11 mouse cellular contexts compared by ENCODE assay signal in genomic region chr13:51638958-51639357, GRCm38 (mm10). TPM values are rescaled to one million over a fixed set of nuclear protein-coding genes. Genes with fewer than 3 reads are reported as not detected.
DNase-seq lines count a peak whose midpoint lies in the region; ATAC-seq and TF ChIP-seq lines count a peak whose summit lies in the region.
"Had no signal": no experiment of that assay in that cellular context is flagged by ENCODE, and none has a peak within 500 bp of the region (broad histone marks: within the 10 kb centered on the region; RNA-seq: fewer than 3 reads in every experiment).

No protein-coding gene starts in this region.

- TF ChIP-seq RAD21 in MEL (IDR thresholded peaks at IDR 0.05; ENCODE audit: low read depth, low read length) = 0 out of 2 replicates have a peak, but pooled peaks have one; percentile 8

- no peak overlapping the region for H3K9ac ChIP-seq in MEL (ENCODE audit: control insufficient read depth, low read depth, low read length, poor library complexity, severe bottlenecking)
- H3K9ac ChIP-seq: heart, embryonic 12.5 days; liver, embryonic 15.5 days had no signal

- no peak for TF ChIP-seq POLR2A in MEL (IDR thresholded peaks at IDR 0.05; ENCODE audit: control insufficient read depth in 1 of 2, insufficient read depth in 1 of 2, low read depth in 1 of 2, low read length in 2 of 2, poor library complexity in 1 of 2)

- peaks cover 2 to 3% of the 10 kb centered on the region in 2 experiments for H3K4me1 ChIP-seq in MEL (ENCODE audit: control insufficient read depth in 1 of 2, insufficient read depth in 2 of 2, low read length in 2 of 2)
- H3K4me1 ChIP-seq in embryonic facial prominence, embryonic 10.5 days = peaks cover 10% of the 10 kb centered on the region
- H3K4me1 ChIP-seq: heart, embryonic 12.5 days had no signal

- no peaks in the 10 kb centered on the region for H3K9me3 ChIP-seq in MEL (replicated peaks; ENCODE audit: insufficient read depth, low read length)
- H3K9me3 ChIP-seq in embryonic facial prominence, embryonic 10.5 days = no peaks in the 10 kb centered on the region
- H3K9me3 ChIP-seq: heart, embryonic 12.5 days; liver, embryonic 15.5 days had no signal

- DNase-seq in layer of hippocampus, adult 2 months (ENCODE audit: low spot score in 2 of 2) = no peak
- DNase-seq in layer of hippocampus, postnatal 10 days (ENCODE audit: low spot score in 2 of 2) = no peak
- DNase-seq in A20 (ENCODE audit: low read depth, low spot score) = peak; percentile 61
- peak; percentile 58 for DNase-seq in MEL (ENCODE audit: low read depth, low spot score)
- no peak for DNase-seq in embryonic facial prominence, embryonic 10.5 days (ENCODE audit: low spot score)
- no peak for DNase-seq in layer of hippocampus, adult 18-20 months (ENCODE audit: low spot score in 2 of 2)
- DNase-seq: adrenal gland, adult 2 months; gastrocnemius, adult 2 months had no signal

- H3K4me3 ChIP-seq in layer of hippocampus, adult 2 months = no peak overlapping the region
- H3K4me3 ChIP-seq in MEL (ENCODE audit: control insufficient read depth in 1 of 2, insufficient read depth in 1 of 2, low read depth in 2 of 2, low read length in 2 of 2) = no peak overlapping the region
- no peak overlapping the region for H3K4me3 ChIP-seq in embryonic facial prominence, embryonic 10.5 days
- H3K4me3 ChIP-seq: gastrocnemius, adult 2 months; heart, embryonic 12.5 days; liver, embryonic 15.5 days had no signal

- H3K79me2 ChIP-seq in MEL (ENCODE audit: control insufficient read depth, insufficient read depth, low read length, poor library complexity) = no peaks in the 10 kb centered on the region

- no peak overlapping the region for H3K27ac ChIP-seq in layer of hippocampus, adult 2 months
- H3K27ac ChIP-seq in MEL (ENCODE audit: control insufficient read depth, low read depth, low read length) = no peak overlapping the region
- no peak overlapping the region for H3K27ac ChIP-seq in embryonic facial prominence, embryonic 10.5 days (replicated peaks)
- H3K27ac ChIP-seq: gastrocnemius, adult 2 months; liver, embryonic 15.5 days had no signal

- no peak for TF ChIP-seq EP300 in MEL (IDR thresholded peaks at IDR 0.05; ENCODE audit: low read depth in 1 of 2, low read length in 2 of 2)

- peaks cover 0 to 9% of the 10 kb centered on the region in 2 experiments; a peak in 2 of 4 replicates for H3K36me3 ChIP-seq in MEL (ENCODE audit: control insufficient read depth in 1 of 2, insufficient read depth in 2 of 2, low read length in 2 of 2)
- H3K36me3 ChIP-seq in embryonic facial prominence, embryonic 10.5 days (replicated peaks) = no peaks in the 10 kb centered on the region
- H3K36me3 ChIP-seq: heart, embryonic 12.5 days; liver, embryonic 15.5 days had no signal

- WGBS in embryonic facial prominence, embryonic 10.5 days = 91% methylated on average over 4 of the region's 4 CpGs

- H3K27me3 ChIP-seq in MEL (ENCODE audit: control insufficient read depth in 1 of 2, insufficient read depth in 2 of 2, low read length in 2 of 2) = no peaks in the 10 kb centered on the region
- H3K27me3 ChIP-seq in embryonic facial prominence, embryonic 10.5 days (replicated peaks; ENCODE audit: low read depth, poor library complexity, severe bottlenecking) = no peaks in the 10 kb centered on the region
- H3K27me3 ChIP-seq: heart, embryonic 12.5 days; liver, embryonic 15.5 days had no signal

- peak; percentile 69 for ATAC-seq in megakaryocyte, adult 5-6 weeks (ENCODE audit: poor library complexity, severe bottlenecking)

- TF ChIP-seq CTCF in layer of hippocampus, adult 2 months (conservative IDR thresholded peaks at IDR 0.05) = peak; percentile 31
- TF ChIP-seq CTCF in MEL (IDR thresholded peaks at IDR 0.05 in 2 of 3, conservative IDR thresholded peaks at IDR 0.05 in 1 of 3; ENCODE audit: control insufficient read depth in 1 of 3, insufficient read depth in 1 of 3, low read depth in 2 of 3, low read length in 3 of 3, poor library complexity in 1 of 3, severe bottlenecking in 1 of 3) = peak in 2 of 3 experiments; percentile 33 to 49; a peak in 3 of 6 replicates

TF ChIP-seq in MEL, 35 proteins besides CTCF, POLR2A, EP300 and RAD21:
- TF ChIP-seq MEF2A (IDR thresholded peaks at IDR 0.05; ENCODE audit: extremely low read depth, insufficient replicate concordance, low read depth, low read length, poor library complexity, severe bottlenecking) = no peak
- no peak for TF ChIP-seq CHD1 (IDR thresholded peaks at IDR 0.05; ENCODE audit: low read depth, low read length)
- TF ChIP-seq MYB (IDR thresholded peaks at IDR 0.05; ENCODE audit: low read depth, low read length) = no peak
- TF ChIP-seq CHD2 (IDR thresholded peaks at IDR 0.05; ENCODE audit: low read length) = no peak
- TF ChIP-seq TCF12 (IDR thresholded peaks at IDR 0.05; ENCODE audit: low read depth, low read length) = no peak

RNA-seq across cellular contexts. Expression of gene Cks2, which starts 6.1 kb away (rescaled TPM):
- 1 to 10 TPM; 1.9 to 2.8 TPM for total RNA-seq in layer of hippocampus, adult 2 months (2021)
- 1 to 10 TPM; 6.4 to 7.7 TPM for total RNA-seq in layer of hippocampus, postnatal 10 days (2021)
- total RNA-seq in MEL (2012; rRNA removed) = 297 and 388 TPM in 2 replicates
- 100 to 1,000 TPM; 243 to 846 TPM for polyA plus RNA-seq in MEL (2012; ENCODE audit: insufficient read depth in 1 of 2, insufficient read length in 2 of 2, low read depth in 1 of 2, low replicate concordance in 2 of 2, missing spikeins in 1 of 2)
- 282 and 302 TPM in 2 replicates for total RNA-seq in megakaryocyte, adult 5-6 weeks (2015)
- total RNA-seq in megakaryocyte, adult 5-6 weeks (2017) = 143 and 170 TPM in 2 replicates
- 384 and 402 TPM in 2 replicates for polyA plus RNA-seq in embryonic facial prominence, embryonic 10.5 days (2016; fragmentation: Nextera tagmentation; extraction: Ambion mirVana)
- 1 to 10 TPM; 2.1 to 2.2 TPM for total RNA-seq in layer of hippocampus, adult 18-20 months (2021)
- total RNA-seq: gastrocnemius, adult 2 months had no signal

RNA-seq across cellular contexts. Expression of gene Secisbp2, which starts 12.5 kb away (rescaled TPM):
- total RNA-seq in layer of hippocampus, adult 2 months (2021) = 10 to 100 TPM; 22.5 to 22.9 TPM
- 10 to 100 TPM; 16.8 to 18.0 TPM for total RNA-seq in layer of hippocampus, postnatal 10 days (2021)
- 23.4 and 26.0 TPM in 2 replicates for total RNA-seq in MEL (2012; rRNA removed)
- 10 to 100 TPM; 28.5 to 76.4 TPM for polyA plus RNA-seq in MEL (2012; ENCODE audit: insufficient read depth in 1 of 2, insufficient read length in 2 of 2, low read depth in 1 of 2, low replicate concordance in 2 of 2, missing spikeins in 1 of 2)
- 14.0 and 16.1 TPM in 2 replicates for total RNA-seq in megakaryocyte, adult 5-6 weeks (2015)
- 18.2 and 21.9 TPM in 2 replicates for total RNA-seq in megakaryocyte, adult 5-6 weeks (2017)
- 25.2 and 25.9 TPM in 2 replicates for polyA plus RNA-seq in embryonic facial prominence, embryonic 10.5 days (2016; fragmentation: Nextera tagmentation; extraction: Ambion mirVana)
- total RNA-seq in layer of hippocampus, adult 18-20 months (2021) = 10 to 100 TPM; 17.5 to 18.2 TPM

Comparison
In these comparisons a context has a peak if more than half of its experiments do, and no peak if none do; other contexts are left out.
1. DNase-seq: peak in A20 (single experiment) and MEL (single experiment); none in layer of hippocampus, adult 2 months (0 of 2), layer of hippocampus, postnatal 10 days (0 of 2), embryonic facial prominence, embryonic 10.5 days (single experiment) and layer of hippocampus, adult 18-20 months (0 of 2).
2. RNA of gene Cks2, which starts 6.1 kb away (total RNA-seq): 297 to 388 TPM in MEL and 143 to 302 TPM in megakaryocyte, adult 5-6 weeks; 6.4 to 7.7 TPM in layer of hippocampus, postnatal 10 days, 1.9 to 2.8 TPM in layer of hippocampus, adult 2 months and 2.1 to 2.2 TPM in layer of hippocampus, adult 18-20 months; every median in the first group is over 10 times any median in the second.